Mouse (Mus musculus) lung, postnatal 0 days (tissue): ENCODE measurements around the gene Kcna10.

Source experiments
- CTCF ChIP-seq: IDR thresholded peaks from 2 replicates; pipeline ENCODE4 v1.5.1; 2016; ENCODE audit warnings: antibody characterized with exemption, mild to moderate bottlenecking
- EP300 ChIP-seq: IDR thresholded peaks from 2 replicates; pipeline ENCODE4 v1.6.1; 2016; ENCODE audit warnings: antibody characterized with exemption, mild to moderate bottlenecking, control low read depth

DNA sequence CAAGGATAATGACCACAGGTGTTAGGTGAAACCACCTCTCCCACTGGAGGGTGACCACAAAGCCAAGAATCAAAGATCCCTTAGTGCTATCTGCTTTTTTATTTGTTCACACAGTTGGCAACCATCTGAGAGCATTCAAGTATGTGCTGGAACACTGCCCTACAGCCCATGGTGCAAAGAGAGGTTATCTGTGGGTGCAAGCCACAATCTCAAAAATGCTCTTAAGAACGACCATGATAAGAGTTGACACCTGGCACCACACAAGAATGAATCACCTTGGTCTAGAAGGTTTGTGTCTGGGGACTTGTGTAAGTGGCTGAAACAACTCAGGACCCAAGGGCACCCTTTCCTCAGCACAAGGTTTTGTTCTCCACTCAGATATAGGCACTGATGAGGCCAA is 40.4 kb downstream of the Kcna10 start:
- TF ChIP-seq CTCF (no peak), EP300 (peak; percentile 44; the same call in 1 of the 2 replicates)
